Mouse (Mus musculus) adrenal gland, postnatal 10 days (tissue): ENCODE data around the gene Dennd1a. TPM values are rescaled to one million over a fixed set of nuclear protein-coding genes. Genes with fewer than 3 reads are reported as not detected.

Experiments
- DNase-seq: peaks from one replicate; pipeline ENCODE4 v3.0.0; 2021; ENCODE audit warnings: mixed read lengths
- total RNA-seq, 2 experiments: library from RNA; stranded (reverse); gene quantifications; 2 replicates each; pipeline ENCODE4 v1.2.3; 2021

The Dennd1a gene
- total RNA-seq, 2 experiments from 2014 or later = 16.7 to 25.0 TPM

DNA sequence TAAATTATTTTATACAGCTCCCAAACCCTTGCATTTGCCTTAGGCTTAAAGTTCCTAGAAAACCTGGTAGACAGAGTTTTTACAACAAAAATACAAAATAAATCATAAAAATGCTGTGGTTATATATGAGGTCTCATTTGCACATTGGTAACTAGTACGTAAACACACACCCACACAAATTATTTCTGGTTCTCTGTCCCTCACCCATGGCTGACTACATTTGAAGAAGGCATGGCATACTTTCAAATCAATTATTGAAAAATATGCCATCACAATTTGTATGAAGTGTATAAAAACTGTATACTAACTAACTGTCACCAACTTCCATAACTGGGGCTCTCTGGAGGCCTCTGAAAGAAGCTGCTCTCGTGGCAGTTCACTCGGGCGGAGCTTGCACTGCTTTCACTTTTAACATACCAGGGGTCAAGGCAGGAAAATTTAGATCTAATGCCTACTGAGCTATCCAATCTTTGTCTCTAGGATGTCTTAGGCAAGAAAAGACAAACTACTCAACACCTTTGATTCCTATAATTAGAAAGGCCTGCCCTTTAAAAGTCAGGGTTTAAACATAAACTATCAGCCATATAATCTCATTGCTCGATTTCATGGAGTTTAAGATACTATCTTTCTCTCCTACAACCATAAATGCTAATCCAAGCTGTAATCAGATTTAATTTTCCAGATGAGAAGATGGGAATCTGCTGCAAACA is 122.7 kb downstream of the Dennd1a start:
- DNase-seq = peak; percentile 26

DNA sequence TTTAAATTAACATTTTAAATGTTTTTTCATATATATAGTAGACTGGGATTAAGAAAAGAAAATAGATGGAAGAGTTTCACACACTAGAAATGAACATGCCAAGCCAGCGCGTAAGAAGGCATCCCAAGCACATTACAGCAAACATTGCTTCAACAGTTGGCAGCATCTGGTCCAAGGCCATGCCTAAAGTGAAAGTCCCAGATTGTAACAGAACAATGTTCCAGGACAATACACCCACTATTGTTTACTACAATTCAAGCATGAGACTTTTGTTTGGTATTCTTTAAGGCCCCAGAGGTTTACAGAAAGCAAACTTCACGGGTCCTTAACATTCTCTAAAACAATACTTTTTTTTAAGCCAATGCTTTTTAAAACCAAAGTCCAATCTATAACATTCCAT is 124.7 kb downstream of the Dennd1a start:
- peak; percentile 31 for DNase-seq

DNA sequence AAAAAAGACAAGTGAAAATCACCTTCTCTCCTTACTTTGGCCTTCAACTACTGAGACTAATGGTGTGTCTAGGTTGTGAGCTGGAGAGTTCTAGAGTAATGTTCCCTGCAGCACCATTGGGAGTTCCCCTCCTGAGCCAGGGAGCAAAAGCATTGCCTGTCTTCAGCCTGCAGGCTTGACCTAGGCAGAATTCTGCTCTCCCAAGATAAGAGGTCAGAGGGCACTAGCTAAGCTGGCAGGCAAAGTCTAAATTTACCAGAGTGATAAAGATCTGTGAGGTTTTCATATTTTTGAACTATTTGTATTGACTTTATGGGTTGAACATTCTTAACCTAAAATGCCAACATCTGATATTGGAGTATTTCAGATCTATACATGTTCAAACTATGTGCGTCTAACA is 125.7 kb downstream of the Dennd1a start:
- no peak for DNase-seq

DNA sequence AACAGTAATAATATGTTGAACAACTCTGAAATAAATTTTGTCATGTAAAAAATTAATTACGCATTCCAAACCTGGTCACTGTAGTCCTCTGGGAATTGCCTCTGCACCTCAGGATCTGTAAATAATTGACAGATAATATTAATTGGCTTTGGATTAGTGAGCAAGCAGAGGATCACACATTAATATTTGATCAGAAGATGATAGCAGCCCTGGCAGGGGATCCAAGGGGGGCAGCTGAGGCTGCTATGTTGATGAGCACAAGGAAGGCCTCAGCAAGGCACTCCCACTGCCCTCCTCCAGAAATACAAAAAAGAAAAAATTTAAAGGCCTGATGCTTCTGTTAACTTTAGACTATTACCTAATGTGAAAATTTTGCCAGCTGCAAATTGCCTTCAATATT is 127.5 kb downstream of the Dennd1a start:
- no peak for DNase-seq

DNA sequence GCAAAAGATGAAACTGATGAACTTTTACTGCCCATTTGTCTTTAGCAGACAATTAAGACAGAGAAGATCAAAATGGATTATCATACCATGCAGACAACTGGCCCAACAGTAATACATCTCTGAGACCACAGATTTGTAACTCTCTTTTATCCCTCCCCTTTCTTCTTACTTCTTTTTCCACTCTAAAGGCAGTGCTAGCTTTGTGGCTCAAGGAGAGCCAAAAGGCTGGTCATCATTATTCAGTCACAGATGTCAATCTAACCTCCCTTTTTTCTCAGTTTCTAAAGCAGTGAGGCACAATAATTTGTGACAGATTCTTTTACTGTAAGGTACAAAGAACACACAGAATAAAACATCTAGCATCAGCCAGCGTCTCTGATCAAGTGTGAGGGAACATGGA is 130.2 kb downstream of the Dennd1a start:
- no peak for DNase-seq

DNA sequence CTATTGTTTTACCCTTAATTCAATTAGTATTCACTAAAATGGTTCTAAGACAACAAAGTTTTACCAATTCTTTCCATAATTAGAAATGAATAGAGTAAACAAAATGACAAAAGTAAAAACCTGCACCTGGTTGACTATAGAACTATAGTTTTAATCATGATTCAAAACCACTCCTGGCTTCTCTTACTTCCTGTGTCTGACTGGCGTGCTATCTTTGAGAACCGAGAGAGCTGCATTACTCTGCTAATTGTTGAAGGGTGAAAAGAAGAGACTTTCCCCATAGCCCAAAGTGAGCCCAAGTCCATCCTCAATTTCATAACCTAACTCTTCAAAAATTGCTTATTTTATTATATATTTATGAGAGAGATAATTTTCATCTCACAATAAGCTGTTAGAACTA is 131.2 kb downstream of the Dennd1a start:
- DNase-seq = no peak

DNA sequence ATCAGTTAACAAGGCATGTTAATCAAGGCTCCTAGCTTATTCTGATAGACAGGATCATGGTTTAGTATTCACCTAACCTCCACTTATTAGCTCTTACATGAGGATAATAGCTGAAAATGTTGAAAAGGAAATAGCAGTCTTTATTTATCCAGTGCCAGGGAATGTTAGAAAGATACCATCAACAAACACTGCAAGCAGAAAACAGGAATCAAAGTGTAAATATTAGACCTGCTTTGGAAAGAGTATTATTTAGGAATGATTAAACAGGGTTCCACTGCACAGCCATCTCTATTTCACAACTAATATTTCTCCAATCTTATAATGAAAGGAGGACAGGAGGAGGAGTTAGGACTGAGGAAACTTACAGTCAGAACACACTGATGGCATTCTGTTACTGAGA is 142.4 kb downstream of the Dennd1a start:
- DNase-seq = no peak

DNA sequence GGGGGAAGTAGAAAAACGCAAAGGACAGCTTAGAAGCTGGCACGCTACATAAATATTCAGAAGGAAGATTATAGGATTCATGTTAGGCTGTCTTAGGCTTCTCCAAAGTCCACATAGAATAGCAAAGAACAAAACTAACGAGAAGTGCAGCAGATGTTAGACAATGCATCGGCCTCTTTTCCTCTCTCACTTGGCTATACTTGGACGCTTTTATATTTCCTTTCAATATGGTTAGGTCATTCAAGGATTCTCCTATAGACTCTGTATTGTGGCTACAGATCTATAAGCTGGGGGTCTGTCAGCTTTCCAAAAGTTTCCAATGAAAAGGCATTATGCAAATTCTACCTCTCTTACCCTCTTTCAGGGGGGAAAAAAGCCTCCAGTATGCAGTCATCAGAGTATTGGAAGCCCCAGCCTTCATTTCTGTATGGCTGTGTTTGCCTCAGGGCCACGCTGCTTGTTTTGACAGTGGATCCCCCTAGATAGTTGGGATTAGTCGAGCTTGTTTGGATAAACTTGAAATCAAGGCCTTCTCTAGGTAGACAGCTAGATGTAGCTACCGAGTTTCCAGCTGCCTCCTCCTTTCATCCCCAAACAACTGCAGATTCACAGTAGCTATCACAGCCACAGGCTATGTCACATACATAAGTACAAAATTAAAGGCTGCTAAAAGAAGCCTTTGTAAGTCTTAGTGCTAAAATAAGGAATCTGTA is 143.0 kb downstream of the Dennd1a start:
- no peak for DNase-seq

DNA sequence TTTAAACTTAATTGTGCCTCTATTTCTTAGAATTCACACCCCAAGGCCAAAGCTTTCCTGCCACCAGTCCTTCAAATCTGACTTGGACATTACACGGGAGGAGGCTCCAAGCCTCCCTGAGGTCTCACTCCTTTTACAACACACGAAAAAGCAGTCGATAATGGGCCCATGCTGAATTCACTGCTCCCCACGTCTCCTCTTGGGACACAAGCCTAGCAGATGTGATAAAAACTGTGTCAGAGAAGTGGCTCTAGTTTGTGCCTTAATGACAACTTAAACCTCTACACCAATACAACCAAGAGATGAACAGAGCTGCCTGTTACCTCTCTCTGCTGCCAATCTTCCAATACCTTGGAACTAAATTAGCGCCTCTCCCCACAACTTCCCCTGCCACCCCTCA is 144.3 kb downstream of the Dennd1a start:
- DNase-seq = no peak

DNA sequence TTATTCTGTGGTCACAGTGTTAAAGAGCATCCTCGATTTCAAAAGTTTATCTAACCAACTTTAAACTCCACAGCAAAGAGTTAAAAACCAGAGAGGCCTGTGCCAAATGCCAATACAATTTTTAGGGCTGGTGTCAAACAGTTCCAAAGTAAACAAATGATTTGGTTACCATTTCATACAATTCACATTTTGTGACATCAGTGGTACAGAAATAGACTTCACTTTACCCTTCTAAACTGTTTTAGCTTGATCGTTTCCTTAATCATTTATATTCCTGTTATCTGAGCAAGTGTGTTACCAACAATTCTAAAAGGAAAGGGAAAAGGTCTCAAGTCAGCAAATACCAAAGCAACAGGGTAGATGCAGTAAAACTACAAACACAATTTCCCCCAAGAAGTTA is 145.0 kb downstream of the Dennd1a start:
- DNase-seq = no peak

DNA sequence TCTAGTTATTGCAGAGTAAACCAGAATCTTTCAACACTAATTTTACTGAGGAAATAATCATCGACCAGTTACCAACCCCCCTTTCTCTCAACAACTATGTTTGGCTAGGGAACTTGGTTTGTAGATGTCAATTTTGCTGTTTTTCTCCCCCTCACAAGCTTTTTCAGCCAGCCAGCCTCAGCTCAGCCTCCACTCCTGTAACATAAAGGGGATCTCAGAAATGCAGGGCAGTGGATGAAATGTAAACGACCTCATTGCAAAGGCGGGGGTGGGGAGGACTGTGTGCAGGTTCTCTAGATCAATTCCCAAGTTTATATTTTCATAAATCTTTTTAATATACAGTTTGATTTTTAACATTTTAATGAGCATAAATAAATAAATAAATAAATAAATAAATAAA is 147.7 kb downstream of the Dennd1a start:
- no peak for DNase-seq

DNA sequence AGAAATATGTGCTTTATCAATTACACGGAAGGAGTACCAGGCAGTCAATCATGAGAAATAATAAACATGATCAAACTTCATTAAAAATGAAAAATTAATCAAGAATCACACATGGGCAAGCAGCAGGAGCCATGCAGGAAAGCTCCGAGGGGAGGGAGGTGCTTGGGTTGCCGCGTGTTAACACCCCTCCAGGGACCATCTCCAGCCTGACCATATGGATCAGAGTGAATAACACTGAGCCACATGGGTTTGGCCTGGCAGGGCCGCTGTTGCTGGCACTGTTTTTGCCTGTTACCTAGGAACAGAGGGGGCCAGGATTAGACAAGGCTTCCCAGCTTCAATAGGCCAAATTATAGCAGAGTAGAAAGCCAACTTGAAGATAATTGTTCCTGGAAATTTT is 150.1 kb downstream of the Dennd1a start:
- DNase-seq = peak; percentile 16

DNA sequence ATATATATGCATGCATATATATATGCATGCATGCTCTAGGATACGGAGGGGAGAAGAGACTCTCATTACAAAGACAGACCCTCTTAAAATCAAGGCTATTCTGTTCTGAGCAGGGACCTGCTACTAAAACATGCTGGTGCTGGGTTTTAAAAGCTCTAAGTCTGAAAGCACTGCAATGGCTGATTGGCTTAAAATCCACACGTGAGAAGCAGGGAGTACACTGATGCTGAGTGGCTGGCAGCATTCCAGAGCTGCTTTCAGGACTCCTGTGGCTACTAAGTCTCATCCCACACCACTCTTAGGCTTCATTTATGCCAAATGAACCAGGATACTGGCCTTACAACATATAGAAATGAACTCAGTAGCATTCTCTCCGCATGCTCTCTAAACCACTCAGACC is 151.8 kb downstream of the Dennd1a start:
- DNase-seq = no peak

DNA sequence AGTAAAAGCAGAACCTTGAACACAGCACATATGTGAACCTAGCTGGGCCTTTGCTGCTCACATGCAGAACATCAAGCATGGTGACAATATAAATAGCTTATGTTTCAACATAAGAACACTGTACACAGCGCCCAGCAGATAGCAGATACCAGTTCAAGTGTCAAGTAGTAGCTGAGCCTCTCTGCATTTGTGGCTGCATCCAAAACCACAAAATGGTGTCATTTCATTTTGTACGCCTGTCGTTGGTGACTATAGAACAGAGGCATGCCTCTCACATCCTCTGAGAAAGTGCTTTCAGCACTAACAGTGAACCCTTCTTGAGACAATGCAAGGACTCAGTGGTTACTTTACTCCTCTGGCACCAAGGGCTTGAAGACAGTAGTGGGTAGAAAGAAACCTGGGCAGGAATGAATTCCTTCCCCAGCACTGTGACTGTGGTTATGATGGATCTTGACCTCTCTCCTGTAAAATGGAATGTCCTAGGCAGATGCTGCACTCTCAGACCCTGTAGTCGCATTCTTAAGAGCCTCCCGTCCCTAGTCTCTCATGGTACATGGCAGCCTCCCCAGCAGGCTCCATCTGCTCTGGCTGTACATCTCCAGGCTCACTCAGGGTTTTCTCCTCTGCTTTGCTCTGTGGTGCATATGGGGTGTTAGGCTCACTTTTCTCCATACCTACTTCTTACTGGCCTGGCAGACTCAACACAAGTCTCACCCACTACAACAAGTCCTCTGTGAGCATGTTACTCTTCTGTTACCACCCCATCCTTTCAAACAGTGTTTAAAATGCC is 154.0 kb downstream of the Dennd1a start:
- DNase-seq = no peak

DNA sequence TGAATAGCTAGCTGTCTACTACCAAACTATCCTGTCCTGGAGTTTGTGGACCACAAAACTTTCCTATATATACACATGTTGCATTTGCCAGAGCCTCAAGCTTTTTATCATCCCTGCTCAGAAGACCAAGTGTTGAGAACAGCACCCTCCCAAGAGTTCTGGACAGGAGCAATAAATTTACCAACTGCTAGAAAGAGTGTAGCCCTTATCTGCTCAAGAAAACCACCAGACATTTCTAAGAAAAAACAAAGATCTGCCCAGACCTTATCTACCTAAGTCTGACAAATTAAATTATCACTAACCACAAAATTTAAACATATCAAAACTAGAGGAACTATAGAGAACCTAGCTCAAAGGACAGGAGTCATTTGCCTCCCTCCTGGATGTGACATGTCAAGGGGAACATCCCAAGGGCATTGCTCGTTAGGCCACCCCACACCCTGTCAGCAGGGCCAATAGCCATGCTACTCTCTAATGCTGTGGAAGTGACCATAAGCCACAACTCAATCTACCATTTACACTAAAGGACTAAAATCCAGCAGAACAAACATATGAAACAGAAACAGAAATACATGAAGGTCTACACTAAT is 154.9 kb downstream of the Dennd1a start:
- no peak for DNase-seq

DNA sequence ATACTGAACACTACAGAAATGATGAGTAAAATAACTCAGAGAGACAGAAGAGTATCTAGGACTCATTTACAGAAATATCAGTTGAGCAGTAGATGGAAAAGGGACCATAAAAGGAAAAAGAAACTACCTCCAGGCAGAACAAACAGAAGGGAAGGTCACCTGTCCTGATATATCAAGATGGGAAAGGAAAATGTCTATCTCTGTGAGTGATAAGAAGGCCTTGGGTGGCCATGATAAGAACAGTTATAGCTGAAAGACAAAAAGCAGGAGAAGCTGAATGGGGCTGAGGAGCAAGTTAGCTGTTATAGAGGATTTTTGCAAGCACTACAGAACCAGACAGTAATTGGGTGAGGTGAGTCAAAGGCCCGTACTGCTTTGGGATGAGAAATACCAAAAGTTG is 155.7 kb downstream of the Dennd1a start:
- no peak for DNase-seq

DNA sequence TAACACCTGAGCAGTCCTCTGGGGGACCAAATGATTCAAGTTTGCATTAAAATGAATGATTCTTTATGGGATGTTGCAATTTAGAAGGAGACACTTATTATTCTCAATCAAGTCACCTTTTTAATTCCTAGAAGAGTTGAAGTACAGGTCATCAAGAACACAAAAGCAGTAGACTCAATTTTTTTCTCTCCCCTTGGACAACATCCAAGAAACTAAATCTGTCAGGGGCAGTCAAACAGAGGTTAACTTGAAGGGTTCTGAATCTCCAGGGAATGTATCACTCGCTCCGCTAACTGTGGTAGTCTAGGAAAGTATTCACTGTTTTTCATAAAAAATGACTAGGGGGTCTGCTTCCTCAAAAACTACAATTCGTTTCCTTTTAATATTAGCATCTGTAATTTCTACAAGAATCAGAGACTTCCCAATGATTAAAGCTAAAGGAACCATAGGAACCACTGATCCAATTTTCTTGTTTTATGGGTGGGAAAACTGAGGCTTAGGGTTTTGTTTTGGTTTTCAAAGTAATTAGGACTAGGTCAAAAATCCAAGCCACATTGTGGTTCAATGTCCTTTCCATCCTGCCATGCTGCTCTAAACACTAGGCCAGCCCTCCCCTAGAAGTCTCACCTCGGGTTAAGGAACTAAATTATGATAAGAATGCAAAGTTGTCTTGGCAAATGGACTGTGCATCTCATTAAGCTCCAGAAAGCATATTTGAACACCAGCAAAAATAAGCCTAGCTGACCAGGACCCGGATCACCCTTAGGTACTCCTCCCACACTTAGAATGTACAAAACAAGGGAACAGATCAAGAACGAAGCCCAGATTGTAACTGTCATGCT is 157.0 kb downstream of the Dennd1a start:
- DNase-seq = no peak

DNA sequence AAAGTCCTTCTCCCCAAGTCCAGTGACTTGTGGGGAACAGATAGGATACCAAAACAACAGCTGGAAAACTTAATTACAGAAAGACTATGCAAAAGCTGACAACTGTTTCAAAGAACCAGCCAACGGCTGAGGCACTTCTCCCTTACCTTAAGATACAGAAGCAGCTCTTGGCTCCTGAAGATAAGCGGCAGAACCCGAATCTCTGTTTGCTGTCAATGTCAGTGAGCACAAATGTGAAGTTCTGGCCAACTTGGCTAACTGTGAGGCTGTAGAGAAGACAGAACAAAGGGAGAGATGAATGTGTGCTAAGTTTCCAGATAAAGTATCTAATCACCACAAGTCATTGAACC is 160.8 kb downstream of the Dennd1a start:
- DNase-seq = no peak

DNA sequence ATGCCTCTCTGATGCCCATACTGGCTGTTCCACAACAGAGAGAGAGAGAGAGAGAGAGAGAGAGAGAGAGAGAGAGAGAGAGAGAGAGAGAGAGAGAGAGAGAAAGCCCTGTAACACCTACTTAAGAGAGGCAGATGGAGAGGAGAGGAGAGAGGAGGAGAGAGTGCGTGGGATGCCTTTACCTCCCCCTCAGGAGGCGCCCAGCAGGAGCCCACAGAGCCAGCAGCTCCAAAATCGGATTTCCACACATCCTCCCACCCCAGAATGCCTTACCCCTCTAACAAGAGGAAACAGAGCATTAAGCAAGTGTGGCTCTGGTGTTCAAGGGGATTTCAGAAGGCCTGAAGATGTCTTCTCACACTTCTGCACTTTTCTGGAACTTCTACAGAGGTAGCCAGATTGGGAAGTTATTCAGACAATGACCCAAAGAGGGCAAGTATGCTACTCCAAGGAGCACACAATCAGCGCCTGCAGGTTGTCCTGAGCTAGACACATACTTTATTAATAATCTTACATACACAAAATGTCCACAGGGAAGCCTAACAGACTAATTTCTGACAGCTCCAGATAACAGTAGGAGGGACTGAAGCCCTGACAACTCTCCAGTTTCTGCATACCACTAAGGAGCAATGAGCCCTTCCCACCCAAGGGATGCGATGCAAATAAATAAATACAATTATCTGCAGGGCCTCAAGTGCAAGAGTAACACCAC is 161.4 kb downstream of the Dennd1a start:
- no peak for DNase-seq

DNA sequence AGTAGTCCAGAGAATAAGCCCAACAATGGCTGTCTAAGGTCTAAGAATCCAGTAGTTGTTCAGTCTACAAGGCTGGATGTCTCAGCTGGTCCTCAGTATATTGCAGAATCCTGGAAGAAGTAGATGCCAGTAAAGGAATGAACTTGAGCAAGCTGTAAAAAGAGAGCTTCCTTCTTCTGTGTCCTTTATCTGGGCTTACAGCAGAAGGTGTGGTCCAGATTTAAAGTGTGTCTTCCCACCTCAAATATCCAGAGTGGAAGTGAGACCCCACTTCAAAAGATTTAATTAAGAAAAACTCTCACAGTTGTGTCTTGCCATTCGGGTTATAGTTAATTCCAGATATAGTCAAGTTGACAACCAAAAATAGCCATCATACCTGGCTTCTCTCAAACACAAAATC is 162.5 kb downstream of the Dennd1a start:
- DNase-seq = no peak

DNA sequence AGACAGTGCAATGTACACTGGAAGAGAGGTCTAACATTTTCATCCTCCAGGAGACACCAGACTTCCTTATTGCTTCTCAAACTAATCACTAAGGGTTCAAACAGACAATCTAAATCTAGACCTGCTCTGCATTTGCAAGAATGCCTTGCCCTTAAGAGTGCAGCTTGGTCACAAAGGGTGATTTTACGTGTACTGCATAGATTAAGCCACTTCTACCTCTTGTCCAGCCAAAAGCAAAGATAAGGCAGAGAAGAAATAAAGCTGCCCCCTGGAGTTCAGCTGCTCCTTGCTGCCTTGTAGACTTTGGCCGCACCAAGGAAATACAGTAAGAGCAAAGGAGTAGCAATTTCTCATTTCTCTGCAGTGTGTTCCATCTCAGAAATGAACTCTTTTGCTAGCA is 172.2 kb downstream of the Dennd1a start:
- no peak for DNase-seq
